Mouse (Mus musculus): ENCODE measurements around the gene Uncx.

GRCm38 (mm10) chr5:139542556-139542955 lies 738 bp upstream of the Uncx start:
- TF ChIP-seq CTCF (IDR thresholded peaks at IDR 0.05; ENCODE audit: extremely low read depth, insufficient read length, insufficient replicate concordance, low read depth, low read length) (no peak), POLR2A (IDR thresholded peaks at IDR 0.05; ENCODE audit: low read depth, low read length) (no peak)

Measured in small intestine, adult 2 months (tissue).